Mouse (Mus musculus): ENCODE data around the gene Satb2. TPM values are rescaled to one million over a fixed set of nuclear protein-coding genes. Genes with fewer than 3 reads are reported as not detected.

Satb2 gene
- total RNA-seq, 2 experiments from 2014 or later, result 14.8 TPM

GRCm38 (mm10) chr1:56936554-56936953 is 41.9 kb downstream of the Satb2 start:
- no peak for DNase-seq (ENCODE audit: low spot score in 2 of 2)

GRCm38 (mm10) chr1:56933821-56934220 is 44.6 kb downstream of the Satb2 start:
- DNase-seq (ENCODE audit: low spot score in 2 of 2), result no peak

- no peak for DNase-seq (ENCODE audit: low spot score in 2 of 2)
Observed at GRCm38 (mm10) chr1:56930096-56930495, 48.4 kb downstream of the Satb2 start.

GRCm38 (mm10) chr1:56928731-56929130 is 49.7 kb downstream of the Satb2 start:
- peak; percentile 25 to 45 for DNase-seq (ENCODE audit: low spot score in 2 of 2)

GRCm38 (mm10) chr1:56920472-56920871 is 58.0 kb downstream of the Satb2 start:
- DNase-seq (ENCODE audit: low spot score in 2 of 2), result peak in 1 of 2 experiments; percentile 20

- DNase-seq (ENCODE audit: low spot score in 2 of 2), result no peak
Observed at GRCm38 (mm10) chr1:56914279-56914678, 64.2 kb downstream of the Satb2 start.

- DNase-seq (ENCODE audit: low spot score in 2 of 2), result no peak
Observed at GRCm38 (mm10) chr1:56900706-56901287, 77.7 kb downstream of the Satb2 start.

GRCm38 (mm10) chr1:56900187-56900586 is 78.3 kb downstream of the Satb2 start:
- peak in 1 of 2 experiments; percentile 48 for DNase-seq (ENCODE audit: low spot score in 2 of 2)

- DNase-seq (ENCODE audit: low spot score in 2 of 2), result no peak
Observed at GRCm38 (mm10) chr1:56898606-56899396, 79.6 kb downstream of the Satb2 start.

- no peak for DNase-seq (ENCODE audit: low spot score in 2 of 2)
Observed at GRCm38 (mm10) chr1:56897492-56898180, 80.8 kb downstream of the Satb2 start.

- DNase-seq (ENCODE audit: low spot score in 2 of 2), result no peak
Observed at GRCm38 (mm10) chr1:56896670-56897069, 81.8 kb downstream of the Satb2 start.

- no peak for DNase-seq (ENCODE audit: low spot score in 2 of 2)
Observed at GRCm38 (mm10) chr1:56892766-56893165, 85.7 kb downstream of the Satb2 start.

- DNase-seq (ENCODE audit: low spot score in 2 of 2), result no peak
Observed at GRCm38 (mm10) chr1:56888939-56889338, 89.5 kb downstream of the Satb2 start.

- DNase-seq (ENCODE audit: low spot score in 2 of 2), result no peak
Observed at GRCm38 (mm10) chr1:56887524-56887923, 90.9 kb downstream of the Satb2 start.

GRCm38 (mm10) chr1:56871485-56871884 is 107.0 kb downstream of the Satb2 start:
- peak in 1 of 2 experiments; percentile 15 for DNase-seq (ENCODE audit: low spot score in 2 of 2)

GRCm38 (mm10) chr1:56865246-56865645 is 113.2 kb downstream of the Satb2 start:
- no peak for DNase-seq (ENCODE audit: low spot score in 2 of 2)

GRCm38 (mm10) chr1:56862799-56863198 is 115.7 kb downstream of the Satb2 start:
- DNase-seq (ENCODE audit: low spot score in 2 of 2), result no peak

- DNase-seq (ENCODE audit: low spot score in 2 of 2), result no peak
Observed at GRCm38 (mm10) chr1:56857202-56857601, 121.2 kb downstream of the Satb2 start.

GRCm38 (mm10) chr1:56850446-56850845 is 128.0 kb downstream of the Satb2 start:
- no peak for DNase-seq (ENCODE audit: low spot score in 2 of 2)

GRCm38 (mm10) chr1:56846358-56846757 is 132.1 kb downstream of the Satb2 start:
- DNase-seq (ENCODE audit: low spot score in 2 of 2), result no peak

- DNase-seq (ENCODE audit: low spot score in 2 of 2), result no peak
Observed at GRCm38 (mm10) chr1:56845523-56846118, 132.8 kb downstream of the Satb2 start.
